Mouse (Mus musculus) kidney, adult 9 months (tissue): ENCODE results near the gene Hc.

ENCODE experiments used
- DNase-seq: peaks from one replicate; pipeline ENCODE4 v3.0.0; 2022

The Hc gene

DNA sequence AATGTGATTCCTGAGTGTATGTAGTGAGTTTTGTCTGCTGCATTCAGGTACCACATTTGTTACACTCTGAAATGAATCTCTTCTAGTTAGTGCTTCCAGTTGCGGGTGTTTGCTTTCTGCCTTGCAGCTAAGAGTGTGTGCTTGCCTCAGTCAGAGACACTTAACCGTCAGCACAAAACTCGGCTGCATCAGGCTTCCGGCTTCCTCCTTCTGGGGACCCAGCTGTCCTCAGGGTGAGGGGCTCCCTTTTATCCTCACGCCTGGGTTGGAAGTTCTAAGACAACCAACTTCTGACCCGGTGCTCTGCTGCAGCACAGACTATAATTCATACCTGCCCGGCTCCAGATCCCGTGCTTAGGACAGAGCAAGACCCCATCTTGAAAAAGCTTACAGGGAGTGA lies 88.2 kb downstream of the Hc start:
- DNase-seq = no peak

DNA sequence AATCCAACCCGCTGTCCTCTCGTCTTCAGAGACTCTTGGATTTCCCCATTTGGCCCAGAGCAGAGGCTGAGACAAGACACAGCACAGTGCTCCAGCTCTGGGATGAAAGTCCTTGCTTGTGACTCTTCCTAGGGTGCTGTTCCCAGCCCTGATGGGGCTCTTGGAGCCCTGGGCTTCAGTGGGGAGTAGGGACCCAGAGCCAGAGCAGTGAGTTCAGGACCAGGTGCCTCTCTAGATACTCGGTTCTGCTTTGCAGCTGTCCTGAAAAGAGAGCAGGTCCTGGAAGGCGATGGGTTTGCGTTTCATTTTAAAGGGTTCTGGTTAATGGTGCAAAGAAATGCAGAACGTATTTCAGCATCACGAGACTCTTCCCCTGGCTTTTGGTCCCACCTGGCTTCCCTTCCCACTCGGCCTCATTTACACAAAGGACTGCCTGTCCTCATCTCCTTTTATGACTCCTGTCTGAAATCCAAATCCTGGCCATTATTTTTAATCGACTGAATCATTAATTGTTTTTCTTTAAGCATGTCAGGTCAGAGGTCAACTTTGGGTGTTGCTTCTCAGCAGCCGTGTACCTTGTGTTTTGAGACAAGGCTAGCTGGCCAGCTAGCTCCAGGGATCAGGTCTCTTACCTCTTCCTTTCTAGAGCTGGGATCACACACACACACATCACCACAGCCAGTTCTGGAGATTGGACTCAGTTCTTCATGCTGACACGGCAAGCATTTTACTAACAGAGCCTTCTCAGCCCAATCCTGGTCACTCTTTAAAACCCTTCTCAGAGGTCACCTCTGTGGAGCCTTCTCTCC lies 90.0 kb downstream of the Hc start:
- no peak for DNase-seq

- peak; percentile 80 for DNase-seq
Measured at GRCm38 (mm10) chr2:34970092-34970750, 91.0 kb downstream of the Hc start.

DNA sequence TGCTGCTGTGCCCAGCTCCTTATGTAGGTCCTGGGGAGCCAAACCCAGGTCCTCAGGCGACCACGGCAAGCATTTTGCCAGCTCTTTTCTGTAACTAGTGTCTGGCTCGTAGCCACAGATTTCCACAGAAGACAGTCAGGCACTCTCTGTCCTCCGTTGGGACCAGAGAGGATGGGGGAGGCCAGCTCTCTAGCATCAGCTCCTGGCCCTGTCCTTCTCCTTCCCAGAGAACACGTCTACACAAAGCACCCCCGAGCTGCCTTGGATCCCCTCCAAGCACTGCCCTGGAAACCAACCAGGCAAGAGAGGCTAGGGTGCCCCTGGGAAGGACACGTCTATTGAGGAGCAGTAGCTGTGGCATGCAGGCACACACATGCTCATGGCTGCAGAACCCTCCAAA lies 92.1 kb downstream of the Hc start:
- no peak for DNase-seq

GRCm38 (mm10) chr2:34966243-34966934 lies 94.8 kb downstream of the Hc start:
- no peak for DNase-seq

DNA sequence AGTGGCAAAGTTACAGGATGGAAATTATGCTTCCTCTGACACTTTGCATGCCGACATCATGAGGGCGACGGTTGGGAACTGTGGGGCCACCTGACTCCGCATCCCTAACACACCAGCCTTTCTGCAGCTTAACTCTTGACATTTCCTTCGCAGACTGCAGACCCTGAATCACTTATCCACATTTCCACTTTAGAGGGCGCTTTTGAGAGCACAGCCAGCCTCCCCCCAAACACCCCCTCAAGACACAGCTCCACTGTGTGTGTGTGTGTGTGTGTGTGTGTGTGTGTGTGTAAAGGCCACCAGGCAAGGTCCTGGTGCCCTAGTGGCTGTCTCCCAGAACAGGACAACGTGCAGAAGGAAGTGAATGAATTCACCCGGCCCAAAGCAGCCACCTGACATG lies 95.4 kb downstream of the Hc start:
- DNase-seq = no peak

- DNase-seq = no peak
Measured at GRCm38 (mm10) chr2:34965293-34965692, 95.9 kb downstream of the Hc start.

DNA sequence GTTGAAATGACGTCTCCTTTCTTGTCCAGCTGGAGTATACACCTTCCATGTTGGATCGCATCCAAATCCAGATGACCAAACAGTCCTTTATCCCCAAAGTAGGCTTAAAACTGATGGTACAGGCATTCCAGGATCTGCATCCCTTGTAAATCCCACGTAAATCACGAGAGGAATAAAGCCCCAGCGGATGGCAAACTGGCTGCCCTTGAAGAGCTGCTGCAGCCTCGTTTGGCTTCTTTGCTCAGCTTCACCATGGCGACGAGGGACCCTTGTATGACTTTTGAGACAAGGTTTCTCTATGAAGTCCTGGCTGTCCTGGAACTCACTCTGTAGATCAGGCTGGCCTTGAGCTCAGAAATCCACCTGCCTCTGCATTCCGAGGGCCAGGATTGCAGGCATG lies 96.6 kb downstream of the Hc start:
- DNase-seq = no peak

DNA sequence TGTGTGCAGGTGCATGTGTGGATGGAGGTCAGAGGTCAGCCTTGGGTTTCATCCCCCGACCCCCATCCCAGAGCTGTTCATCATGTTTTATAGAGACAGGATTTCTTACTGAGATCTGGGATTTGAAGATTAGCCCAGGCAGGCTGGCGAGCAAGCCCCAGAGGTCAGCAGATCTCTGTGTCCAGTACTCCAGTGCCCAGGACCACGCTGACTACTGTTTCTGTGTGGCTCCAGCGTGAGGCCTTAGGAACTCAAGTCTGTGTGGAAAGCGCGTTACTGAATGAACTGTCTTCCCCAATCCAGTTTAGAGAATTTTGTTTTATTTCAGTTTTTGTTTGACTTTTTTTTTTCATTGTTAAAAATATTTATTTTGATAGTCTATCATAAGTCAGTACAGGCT lies 97.0 kb downstream of the Hc start:
- DNase-seq = no peak

DNA sequence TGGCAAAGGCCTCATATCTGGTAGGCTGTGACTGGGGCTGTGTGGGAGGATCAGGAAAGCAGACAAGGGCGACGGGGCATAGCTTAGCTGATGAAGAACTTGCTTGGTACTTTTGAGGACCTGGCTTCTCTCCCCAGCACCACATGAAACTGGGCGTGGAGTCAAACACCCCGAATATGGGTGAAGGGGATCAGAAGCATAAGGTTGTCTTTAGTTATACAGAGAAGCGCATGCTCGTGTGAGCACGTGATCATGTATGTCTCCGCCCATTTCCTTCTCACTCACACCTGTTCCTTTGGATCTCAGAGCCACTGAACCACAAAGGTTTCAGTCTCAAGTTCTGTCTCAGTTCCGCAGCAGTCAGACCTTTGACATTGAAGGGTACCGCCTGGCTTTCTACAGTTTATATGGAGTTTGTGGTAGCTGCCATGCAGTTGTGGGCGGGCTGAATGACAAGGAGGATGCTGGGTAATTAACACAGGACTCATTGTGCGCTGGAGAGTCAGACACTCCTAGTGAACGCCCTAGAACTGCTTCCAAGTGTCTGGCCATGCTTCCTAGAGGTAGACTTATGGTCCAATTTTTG lies 97.8 kb downstream of the Hc start:
- peak; percentile 55 for DNase-seq

DNA sequence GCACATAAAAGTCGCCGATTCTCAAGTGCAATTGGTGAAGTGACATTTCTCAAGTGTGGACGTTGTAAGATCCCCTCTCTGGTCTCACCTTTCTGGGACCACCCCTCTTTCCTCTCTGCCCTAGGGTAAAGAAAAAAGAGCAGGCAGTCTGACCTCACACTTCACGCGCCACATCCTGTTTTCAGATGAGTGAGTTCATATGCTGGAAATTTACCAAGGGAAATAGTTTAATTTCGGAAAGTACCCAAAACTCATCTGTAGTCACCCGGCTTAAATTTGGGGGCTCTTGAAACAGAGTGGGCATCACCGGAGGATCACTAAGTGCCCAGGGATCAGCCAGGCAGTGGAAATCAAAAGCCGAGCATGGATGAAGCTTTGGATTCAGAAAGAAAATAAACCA lies 98.3 kb downstream of the Hc start:
- DNase-seq = peak; percentile 40

- no peak for DNase-seq
Measured at GRCm38 (mm10) chr2:34962211-34962610, 99.0 kb downstream of the Hc start.

DNA sequence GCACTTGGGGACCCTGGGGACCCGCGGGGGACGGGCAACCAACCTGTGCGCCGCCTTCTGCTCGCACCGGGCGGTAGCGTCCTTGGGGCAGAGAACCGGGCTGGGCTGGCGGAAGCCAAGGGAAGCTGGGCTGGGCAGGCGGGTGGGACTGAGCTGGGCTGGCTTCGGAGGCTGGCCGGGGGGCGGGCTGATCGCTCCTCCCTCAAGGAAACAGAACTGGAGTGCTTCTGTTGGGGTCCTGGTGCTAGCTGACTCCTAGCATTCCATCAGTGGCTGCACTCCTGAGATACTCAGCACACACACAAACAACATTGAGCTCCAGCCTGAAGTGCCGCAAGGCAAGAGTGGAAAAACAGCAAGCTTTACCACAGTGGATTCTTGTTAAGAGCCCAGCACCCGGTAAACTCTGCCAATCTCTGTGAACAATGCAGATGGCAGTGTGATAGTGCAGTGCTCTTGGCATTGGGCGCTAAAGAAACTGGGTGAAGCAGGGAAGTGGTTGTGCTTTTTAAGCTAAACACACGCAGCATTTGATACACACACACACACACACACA lies 99.7 kb downstream of the Hc start, which contains the start of gene Traf1:
Gene Traf1 (minus strand): TSS at position 292 of the 556 bp plus-strand sequence.
- peak; percentile 57 for DNase-seq

GRCm38 (mm10) chr2:34960966-34961365 lies 100.3 kb downstream of the Hc start:
- no peak for DNase-seq

DNA sequence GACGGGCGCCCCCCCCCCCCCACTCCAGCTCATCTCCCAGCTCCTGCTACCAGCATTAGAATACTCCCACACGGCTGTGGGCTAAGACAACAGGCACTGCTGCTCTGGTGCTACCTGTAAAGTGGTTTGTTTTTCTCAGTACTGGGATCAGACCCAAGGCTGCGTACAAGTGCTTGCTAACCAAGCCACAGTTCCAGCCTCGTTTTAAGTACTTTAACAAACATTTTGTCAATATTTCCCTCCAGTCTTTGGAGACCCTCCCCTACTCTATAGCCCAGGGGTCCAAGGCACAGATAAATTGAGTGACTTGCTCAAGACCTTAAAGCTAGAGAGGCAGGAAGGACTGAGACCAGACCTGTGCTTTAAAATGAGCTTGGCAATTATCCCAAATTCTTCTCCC lies 100.8 kb downstream of the Hc start:
- DNase-seq = no peak

DNA sequence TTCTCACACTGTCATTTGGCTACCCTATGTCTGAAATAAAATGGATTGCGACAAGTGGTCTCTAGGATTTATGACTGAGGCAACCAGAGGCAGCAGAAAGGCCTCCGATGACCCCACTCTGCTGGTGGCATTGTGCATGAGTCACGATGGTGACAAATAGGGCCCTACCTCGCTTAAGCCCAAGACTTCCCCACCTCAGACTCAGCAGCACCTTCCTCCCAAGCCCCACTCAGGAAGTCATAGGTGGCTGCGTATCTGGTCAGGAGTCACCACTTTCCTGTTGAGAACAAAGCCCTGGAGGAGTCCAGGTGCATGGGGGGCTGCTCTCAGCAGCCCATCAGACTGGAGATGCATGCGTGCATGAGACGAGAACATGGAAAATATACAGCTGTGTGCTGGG lies 102.7 kb downstream of the Hc start:
- no peak for DNase-seq

GRCm38 (mm10) chr2:34958036-34958435 lies 103.2 kb downstream of the Hc start:
- no peak for DNase-seq

- no peak for DNase-seq
Measured at GRCm38 (mm10) chr2:34957405-34957804, 103.8 kb downstream of the Hc start.

GRCm38 (mm10) chr2:34956941-34957340 lies 104.3 kb downstream of the Hc start:
- no peak for DNase-seq

- no peak for DNase-seq
Measured at GRCm38 (mm10) chr2:34954344-34954743, 106.9 kb downstream of the Hc start.

GRCm38 (mm10) chr2:34953547-34954116 lies 107.6 kb downstream of the Hc start:
- DNase-seq = no peak

DNA sequence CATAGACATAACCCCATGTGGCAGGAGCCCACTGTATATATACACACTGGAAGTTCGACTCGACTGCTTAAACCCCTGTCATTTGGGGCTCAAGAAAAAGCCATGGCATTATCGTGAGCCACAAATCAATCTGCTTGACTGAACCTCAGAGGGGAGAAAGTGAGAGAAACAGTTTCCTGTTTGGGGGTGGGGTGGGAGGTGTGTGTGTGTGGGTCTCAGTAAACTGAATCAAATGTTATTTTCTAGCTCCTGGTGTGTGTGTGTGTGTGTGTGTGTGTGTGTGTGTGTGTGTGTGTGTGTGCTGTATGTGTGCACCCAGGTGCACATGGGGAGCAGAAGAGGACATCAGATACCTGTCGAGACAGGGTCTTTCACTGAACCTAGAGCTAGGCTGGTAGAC lies 108.2 kb downstream of the Hc start:
- DNase-seq = no peak

DNA sequence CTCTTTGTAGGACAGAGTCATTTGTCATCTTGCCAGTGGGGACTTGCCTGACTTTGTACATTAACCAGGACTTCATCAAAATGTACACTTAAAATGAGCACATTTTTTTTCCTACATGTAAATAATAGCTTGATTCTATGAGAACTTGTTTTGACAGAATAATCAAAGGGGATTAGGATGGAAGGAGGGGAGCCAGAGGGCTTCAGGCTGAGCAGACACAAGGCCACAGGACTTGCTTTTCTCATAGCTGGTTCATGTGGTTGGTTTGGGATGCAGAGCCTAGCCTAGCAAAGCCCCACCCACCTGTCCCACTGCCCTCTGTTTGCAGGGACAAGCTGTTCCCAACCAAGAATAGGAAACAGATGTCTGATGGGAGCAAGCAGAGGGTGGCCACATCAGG lies 109.8 kb downstream of the Hc start:
- no peak for DNase-seq
